Mouse (Mus musculus) small intestine, adult 2 months (tissue): ENCODE data around the gene Glg1. TPM values are rescaled to one million over a fixed set of nuclear protein-coding genes. Genes with fewer than 3 reads are reported as not detected.
A peak's percentile ranks its signal among the peaks of the same experiment; 100 is the strongest.
"Not testable (repeated sequence)": the region's sequence is repeated elsewhere in the genome, so short reads cannot be mapped to it uniquely, and the experiment has no call there.

Experiments
- H3K27ac ChIP-seq: fragments of 200-500 bp; 2 replicates; pipeline ENCODE4 v1.5.1; 2012; ENCODE audit warnings: low read depth, low read length, control low read depth, inconsistent platforms; ENCODE audit not compliant: insufficient read depth
- H3K27me3 ChIP-seq: fragments of 200-500 bp; 2 replicates; pipeline ENCODE4 v1.6.1; 2012; ENCODE audit warnings: mild to moderate bottlenecking, moderate library complexity, low read length, inconsistent platforms; ENCODE audit not compliant: control insufficient read depth, insufficient read depth
- H3K36me3 ChIP-seq: fragments of 200-500 bp; 2 replicates; pipeline ENCODE4 v1.6.1; 2012; ENCODE audit warnings: mild to moderate bottlenecking, low read length, control low read depth, inconsistent platforms; ENCODE audit not compliant: control insufficient read depth, insufficient read depth
- H3K4me1 ChIP-seq: fragments of 200-500 bp; 2 replicates; pipeline ENCODE4 v1.6.1; 2012; ENCODE audit warnings: low read length, inconsistent platforms, mixed read lengths; ENCODE audit not compliant: control insufficient read depth, insufficient read depth, insufficient read length
- H3K4me3 ChIP-seq: fragments of 200-500 bp; 2 replicates; pipeline ENCODE4 v1.5.1; 2012; ENCODE audit warnings: low read depth, mild to moderate bottlenecking, control low read depth, inconsistent platforms, low read length, moderate library complexity
- CTCF ChIP-seq: fragments of 200-500 bp; IDR thresholded peaks from 2 replicates; pipeline ENCODE4 v1.5.1; 2012; ENCODE audit warnings: low read depth, mild to moderate bottlenecking, control low read depth, inconsistent platforms, low read length, moderate library complexity, mixed read lengths; ENCODE audit not compliant: insufficient replicate concordance, insufficient read length; ENCODE audit errors: extremely low read depth
- POLR2A ChIP-seq: fragments of 200-500 bp; IDR thresholded peaks from 2 replicates; pipeline ENCODE4 v1.6.1; 2012; ENCODE audit warnings: low read depth, mild to moderate bottlenecking, control low read depth, inconsistent platforms, low read length, moderate library complexity
- WGBS: fragments of 180-500 bp; shearing (Covaris S2); methylation state at CpG from one replicate; pipeline ENCODE4 v1.1.7; 2018; 5-methylcytosine and 5-hydroxymethylcytosine counted together
- polyA plus RNA-seq: library from polyadenylated mRNA; depleted of rRNA; stranded (reverse); fragments of >200 nt; gene quantifications from 2 replicates; pipeline ENCODE4 v1.2.3, GENCODE M21; 2012

The Glg1 gene
- polyA plus RNA-seq, 1 experiment = 26.0 TPM

GRCm38 (mm10) chr8:111248136-111248535, 10.9 kb downstream of the Glg1 start:
- H3K27ac ChIP-seq = no peak overlapping the region
- no peaks in the 10 kb centered on the region for H3K27me3 ChIP-seq
- H3K4me1 ChIP-seq = peaks cover 6% of the 10 kb centered on the region; the same call in 1 of the 2 replicates
- no peak overlapping the region for H3K4me3 ChIP-seq
- no peak for TF ChIP-seq CTCF
- TF ChIP-seq POLR2A = no peak
- H3K36me3 ChIP-seq = no peaks in the 10 kb centered on the region

DNA sequence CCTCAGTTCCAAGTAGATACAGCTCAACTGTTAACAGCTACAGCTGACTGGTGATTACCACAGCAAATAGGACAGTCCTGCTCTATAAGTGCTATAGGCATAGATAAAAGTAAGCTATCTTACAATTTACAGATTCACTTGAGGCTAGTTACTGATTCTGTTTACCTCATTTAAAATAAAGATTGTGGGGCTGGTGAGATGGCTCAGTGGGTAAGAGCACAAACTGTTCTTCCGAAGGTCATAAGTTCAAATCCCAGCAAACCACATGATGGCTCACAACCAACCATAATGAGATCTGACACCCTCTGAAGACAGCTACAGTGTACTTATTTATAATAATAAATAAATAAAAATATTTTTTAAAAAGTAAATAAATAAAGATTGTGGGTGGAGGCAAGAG, 12.2 kb downstream of the Glg1 start:
- H3K36me3 ChIP-seq, H3K4me3 ChIP-seq, H3K4me1 ChIP-seq, H3K27me3 ChIP-seq, H3K27ac ChIP-seq: not testable (repeated sequence)
- 94% methylated on average over 1 of the region's 1 CpGs for WGBS

DNA sequence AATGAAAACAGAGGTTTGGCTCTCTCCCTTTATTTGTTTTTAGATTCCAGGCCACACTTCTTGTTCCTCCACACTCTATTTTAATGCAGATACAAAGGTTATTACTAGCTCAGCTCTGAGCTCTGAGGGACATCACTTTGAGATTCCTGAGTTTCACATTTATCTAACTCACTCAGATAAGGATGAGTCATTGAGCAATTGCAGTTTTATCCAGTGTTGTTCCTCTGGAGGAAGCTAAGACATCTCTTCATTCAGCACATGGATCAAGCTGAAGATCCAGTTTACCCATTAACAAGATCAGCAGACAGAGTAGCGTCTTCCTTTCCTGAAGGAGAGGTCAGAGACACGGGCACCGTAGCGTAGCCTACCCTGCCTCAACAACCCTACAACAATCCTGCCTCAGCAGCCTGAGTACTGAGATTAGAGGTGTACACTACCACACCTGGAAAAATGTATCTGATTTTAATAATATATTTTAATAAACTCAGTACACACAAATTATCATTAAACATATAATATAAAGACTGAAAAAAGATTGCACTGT, 12.7 kb downstream of the Glg1 start:
- no peaks in the 10 kb centered on the region for H3K27me3 ChIP-seq
- TF ChIP-seq POLR2A = no peak
- no peak for TF ChIP-seq CTCF
- WGBS = 35% methylated on average over 4 of the region's 4 CpGs
- H3K4me3 ChIP-seq = no peak overlapping the region
- peaks cover 6% of the 10 kb centered on the region; the same call in 1 of the 2 replicates for H3K4me1 ChIP-seq
- H3K36me3 ChIP-seq = no peaks in the 10 kb centered on the region
- peak overlapping the region; percentile 48; the same call in 1 of the 2 replicates for H3K27ac ChIP-seq

DNA sequence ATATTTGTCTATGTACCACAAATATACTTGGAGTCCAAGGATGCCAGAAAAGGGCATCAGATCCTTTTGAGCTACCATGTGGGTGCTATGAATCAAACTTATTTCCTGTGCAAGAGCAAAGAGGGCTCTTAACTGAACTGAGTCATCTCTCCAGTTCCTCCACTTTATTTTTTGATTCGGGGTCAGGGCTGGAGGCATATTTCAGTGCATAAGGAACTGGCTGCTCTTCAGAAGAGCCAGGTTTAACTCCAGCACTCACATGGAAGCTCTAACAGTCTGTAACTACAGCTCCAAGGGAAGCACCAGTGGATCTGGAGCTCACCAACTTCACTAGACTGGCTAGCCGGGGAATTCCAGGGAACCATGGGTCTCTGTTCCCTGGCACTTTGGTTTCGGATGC, 21.7 kb downstream of the Glg1 start:
- H3K27ac ChIP-seq = no peak overlapping the region
- no peak overlapping the region for H3K4me3 ChIP-seq
- TF ChIP-seq CTCF = no peak
- no peak for TF ChIP-seq POLR2A
- peaks cover 2% of the 10 kb centered on the region; the same call in 1 of the 2 replicates for H3K4me1 ChIP-seq
- 79% methylated on average over 3 of the region's 3 CpGs for WGBS
- no peaks in the 10 kb centered on the region for H3K36me3 ChIP-seq
- no peaks in the 10 kb centered on the region for H3K27me3 ChIP-seq

DNA sequence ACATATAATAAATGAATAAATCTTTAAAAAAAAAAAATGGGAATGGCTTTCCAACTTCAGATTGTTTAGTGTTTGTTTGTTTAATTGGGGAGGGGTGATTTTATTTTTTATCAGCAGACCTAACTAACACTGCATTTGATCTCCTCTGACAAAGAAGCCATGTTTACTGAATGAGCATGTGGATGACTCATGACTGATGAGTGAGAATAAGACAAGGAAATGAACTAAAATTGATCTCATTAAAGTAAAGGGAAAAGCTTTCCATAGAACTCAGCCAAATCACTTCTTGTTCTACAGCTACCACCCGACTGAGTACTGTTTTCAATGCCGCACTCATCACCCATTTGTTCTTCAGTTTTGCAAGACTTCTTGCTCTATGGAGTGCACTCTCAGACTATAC, 25.3 kb downstream of the Glg1 start:
- Histone ChIP-seq H3K27me3 (no peaks in the 10 kb centered on the region), H3K4me1 (peaks cover 2% of the 10 kb centered on the region; the same call in 1 of the 2 replicates), H3K27ac (no peak overlapping the region), H3K4me3 (no peak overlapping the region), H3K36me3 (no peaks in the 10 kb centered on the region)
- WGBS = 71% methylated on average over 2 of the region's 2 CpGs
- TF ChIP-seq CTCF = no peak
- no peak for TF ChIP-seq POLR2A

DNA sequence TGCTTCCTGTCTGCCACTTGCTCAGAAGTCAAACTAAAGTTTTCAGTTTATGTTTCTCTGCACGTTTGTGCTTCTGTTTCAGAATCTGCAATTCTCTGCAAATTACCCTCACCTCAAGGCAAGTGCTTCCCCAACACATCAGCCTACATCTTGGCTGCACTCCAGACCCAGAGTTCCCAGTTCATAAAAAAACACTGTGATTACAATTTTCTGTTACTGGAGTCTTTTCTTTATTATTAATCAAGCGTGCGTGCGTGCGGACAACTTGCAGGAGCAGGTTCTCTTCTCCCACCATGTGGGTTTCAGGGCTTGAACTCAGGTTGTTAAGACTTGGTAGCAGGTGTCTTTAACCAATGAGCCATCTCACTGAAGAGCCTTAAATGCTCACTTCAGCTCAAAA, 34.9 kb downstream of the Glg1 start:
- Histone ChIP-seq H3K27me3 (no peaks in the 10 kb centered on the region), H3K4me3 (no peak overlapping the region), H3K27ac (no peak overlapping the region), H3K4me1 (no peaks in the 10 kb centered on the region), H3K36me3 (no peaks in the 10 kb centered on the region)
- WGBS = 46% methylated on average over 5 of the region's 5 CpGs
- TF ChIP-seq POLR2A (no peak), CTCF (no peak)

GRCm38 (mm10) chr8:111218107-111218506, 40.9 kb downstream of the Glg1 start:
- WGBS = 76% methylated on average over 3 of the region's 3 CpGs
- H3K4me1 ChIP-seq = no peaks in the 10 kb centered on the region
- H3K4me3 ChIP-seq = no peak overlapping the region
- H3K36me3 ChIP-seq = no peaks in the 10 kb centered on the region
- H3K27me3 ChIP-seq = no peaks in the 10 kb centered on the region
- H3K27ac ChIP-seq = no peak overlapping the region
- TF ChIP-seq POLR2A (no peak), CTCF (no peak)

DNA sequence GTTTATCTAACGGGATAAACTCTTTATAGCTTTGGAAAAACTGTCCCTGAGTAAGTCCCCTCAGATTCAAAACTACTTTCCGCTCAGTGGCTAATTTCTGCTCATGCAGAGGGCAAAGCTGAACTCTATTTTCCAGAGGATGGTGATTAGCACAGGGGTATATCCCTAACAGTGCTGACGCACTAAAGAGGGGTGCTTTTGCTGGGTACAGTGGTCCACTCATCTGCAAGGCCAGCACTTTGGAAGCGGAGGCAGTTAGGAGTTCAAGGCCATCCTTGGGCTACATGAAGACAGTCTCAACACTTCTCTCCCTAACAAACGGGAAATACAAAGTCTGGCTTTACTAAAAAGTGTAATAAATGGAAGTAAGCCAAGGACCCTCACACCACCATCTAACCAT, 45.6 kb downstream of the Glg1 start:
- Histone ChIP-seq H3K36me3 (no peaks in the 10 kb centered on the region), H3K27ac (no peak overlapping the region), H3K4me1 (peaks cover 4% of the 10 kb centered on the region; the same call in 1 of the 2 replicates), H3K4me3 (no peak overlapping the region), H3K27me3 (no peaks in the 10 kb centered on the region)
- 94% methylated on average over 5 of the region's 5 CpGs for WGBS
- TF ChIP-seq POLR2A (no peak), CTCF (no peak)
